Mouse (Mus musculus) myocyte (in vitro differentiated cells): ENCODE data around the gene Kif6.

ENCODE experiments used
- MAX ChIP-seq: IDR thresholded peaks from one replicate; pipeline ENCODE4 v1.6.1; 2011; ENCODE audit warnings: low read depth, mild to moderate bottlenecking, control low read depth
- POLR2A ChIP-seq: IDR thresholded peaks from one replicate; pipeline ENCODE4 v1.6.1; 2011; ENCODE audit warnings: low read depth, mild to moderate bottlenecking, control low read depth, moderate library complexity; ENCODE audit not compliant: insufficient read length
- POLR2AphosphoS2 ChIP-seq: IDR thresholded peaks from one replicate; pipeline ENCODE4 v1.6.1; 2011; ENCODE audit warnings: low read depth, control low read depth; ENCODE audit not compliant: insufficient read length
- SRF ChIP-seq: IDR thresholded peaks from one replicate; pipeline ENCODE4 v1.6.1; 2011; ENCODE audit warnings: low read depth; ENCODE audit not compliant: control insufficient read depth, insufficient read length
- USF1 ChIP-seq: IDR thresholded peaks from one replicate; pipeline ENCODE4 v1.6.1; 2011; ENCODE audit warnings: low read depth, mild to moderate bottlenecking, control low read depth, moderate library complexity

DNA sequence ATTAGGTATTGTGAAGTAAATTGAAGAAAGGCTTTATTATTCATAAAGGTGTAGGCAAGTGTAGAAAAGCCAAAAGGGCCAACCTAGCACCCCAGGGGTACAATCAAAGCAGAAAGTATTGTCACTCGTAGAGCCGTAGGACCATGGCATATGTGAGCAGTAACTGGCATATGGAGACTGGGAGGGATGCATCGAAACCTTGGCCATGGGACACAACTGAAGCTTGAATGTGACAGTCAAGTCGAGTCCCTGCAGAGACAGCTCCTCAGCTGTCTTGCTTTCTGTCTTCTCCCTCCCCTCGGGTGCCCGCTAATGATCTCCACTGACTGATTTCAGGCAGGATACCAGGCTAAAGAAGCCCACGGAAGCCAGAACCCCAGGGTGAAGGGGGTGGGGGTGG is 266.9 kb downstream of the Kif6 start:
- TF ChIP-seq POLR2AphosphoS2 (no peak), MAX (no peak), POLR2A (no peak), USF1 (no peak), SRF (no peak)
